Comparison of ENCODE assay signal across 31 mouse cellular contexts in genomic region chr10:24463873-24464272, GRCm38 (mm10).
"Had no signal": no experiment of that assay in that cellular context is flagged by ENCODE, and none has a peak within 500 bp of the region (broad histone marks: within the 10 kb centered on the region; RNA-seq: fewer than 3 reads in every experiment).

No protein-coding gene starts in this region.

- H3K4me3 ChIP-seq: limb, embryonic 10.5 days; limb, embryonic 12.5 days; limb, embryonic 13.5 days; limb, embryonic 15.5 days; liver, embryonic 12.5 days; liver, embryonic 13.5 days; liver, embryonic 15.5 days; lung, embryonic 15.5 days; megakaryocyte, embryonic 14.5 days; midbrain, embryonic 10.5 days; midbrain, embryonic 12.5 days; midbrain, embryonic 13.5 days; midbrain, embryonic 15.5 days; myocyte; neural tube, embryonic 12.5 days had no signal

- H3K9ac ChIP-seq: limb, embryonic 12.5 days; limb, embryonic 13.5 days; limb, embryonic 15.5 days; liver, embryonic 12.5 days; liver, embryonic 13.5 days; liver, embryonic 14.5 days; liver, embryonic 15.5 days; liver, postnatal 0 days; lung, embryonic 14.5 days; lung, embryonic 15.5 days; midbrain, embryonic 12.5 days; midbrain, embryonic 13.5 days; midbrain, embryonic 15.5 days; neural tube, embryonic 12.5 days had no signal

- H3K4me2 ChIP-seq: limb, embryonic 12.5 days; limb, embryonic 13.5 days; limb, embryonic 15.5 days; liver, embryonic 12.5 days; liver, embryonic 13.5 days; liver, embryonic 15.5 days; lung, embryonic 14.5 days; lung, embryonic 15.5 days; midbrain, embryonic 11.5 days; midbrain, embryonic 12.5 days; midbrain, embryonic 13.5 days; midbrain, embryonic 15.5 days; neural tube, embryonic 12.5 days had no signal

- DNase-seq: left cerebral cortex, postnatal 4 days; liver; liver, embryonic 13.5 days; liver, postnatal 0 days; lung, adult 18-20 months; lung, adult 2 months; lung, embryonic 14.5 days; lung, postnatal 10 days; lung, postnatal 14 days; lung, postnatal 36 days; lung, postnatal 4 days; midbrain, embryonic 14.5 days had no signal

- H3K4me1 ChIP-seq: limb, embryonic 10.5 days; limb, embryonic 12.5 days; limb, embryonic 13.5 days; limb, embryonic 15.5 days; liver, embryonic 12.5 days; liver, embryonic 13.5 days; liver, embryonic 15.5 days; lung, embryonic 15.5 days; megakaryocyte, embryonic 14.5 days; midbrain, embryonic 10.5 days; midbrain, embryonic 12.5 days; midbrain, embryonic 13.5 days; midbrain, embryonic 15.5 days; neural tube, embryonic 12.5 days had no signal

- H3K9me3 ChIP-seq: limb, embryonic 10.5 days; limb, embryonic 12.5 days; limb, embryonic 13.5 days; limb, embryonic 15.5 days; liver, embryonic 12.5 days; liver, embryonic 13.5 days; liver, embryonic 15.5 days; lung, embryonic 15.5 days; midbrain, embryonic 10.5 days; midbrain, embryonic 12.5 days; midbrain, embryonic 13.5 days; midbrain, embryonic 15.5 days; neural tube, embryonic 12.5 days had no signal

- H3K27me3 ChIP-seq: limb, embryonic 12.5 days; limb, embryonic 13.5 days; limb, embryonic 15.5 days; liver, embryonic 12.5 days; liver, embryonic 13.5 days; liver, embryonic 15.5 days; lung, embryonic 15.5 days; megakaryocyte, embryonic 14.5 days; midbrain, embryonic 12.5 days; midbrain, embryonic 13.5 days; midbrain, embryonic 15.5 days; neural tube, embryonic 12.5 days had no signal

- H3K36me3 ChIP-seq: limb, embryonic 10.5 days; limb, embryonic 12.5 days; limb, embryonic 13.5 days; limb, embryonic 15.5 days; liver, embryonic 12.5 days; liver, embryonic 13.5 days; liver, embryonic 15.5 days; lung, embryonic 15.5 days; midbrain, embryonic 10.5 days; midbrain, embryonic 12.5 days; midbrain, embryonic 13.5 days; midbrain, embryonic 15.5 days; neural tube, embryonic 12.5 days had no signal

- ATAC-seq: liver, embryonic 12.5 days; liver, postnatal 0 days; lung, postnatal 0 days; midbrain, embryonic 13.5 days; midbrain, embryonic 15.5 days; midbrain, embryonic 16.5 days had no signal

- H3K27ac ChIP-seq: limb, embryonic 10.5 days; limb, embryonic 12.5 days; limb, embryonic 13.5 days; limb, embryonic 15.5 days; liver, embryonic 12.5 days; liver, embryonic 13.5 days; liver, embryonic 14.5 days; liver, embryonic 15.5 days; lung, embryonic 15.5 days; macrophage; midbrain, embryonic 10.5 days; midbrain, embryonic 12.5 days; midbrain, embryonic 13.5 days; midbrain, embryonic 15.5 days; neural tube, embryonic 12.5 days had no signal
